Mouse (Mus musculus) intestine, postnatal 0 days (tissue): ENCODE measurements at regions not wholly inside any gene's neighbourhood (a gene's known extent, or its start where the extent isn't known, plus 50 kb on each side); places are given as distances from the start of the nearest gene placed in this dataset. TPM values are rescaled to one million over a fixed set of nuclear protein-coding genes. Genes with fewer than 3 reads are reported as not detected.

Experiments used
- ATAC-seq: fragments of 200-750 bp; cut with Nextera tagmentation; 2 replicates; pipeline ENCODE4 v1.8.0; 2017; ENCODE audit warnings: mild to moderate bottlenecking, moderate TSS enrichment, moderate library complexity
- H3K27ac ChIP-seq: fragments of 300-500 bp; sonication (generic); 2 replicates; pipeline ENCODE4 v1.5.1; 2014; ENCODE audit warnings: mild to moderate bottlenecking, low read depth, low read length, moderate library complexity
- H3K27me3 ChIP-seq: fragments of 300-500 bp; sonication (generic); replicated peaks from 2 replicates; pipeline ENCODE4 v1.6.1; 2014; ENCODE audit warnings: low read length, mixed read lengths; ENCODE audit not compliant: control insufficient read depth, insufficient read depth
- H3K36me3 ChIP-seq: fragments of 300-500 bp; sonication (generic); 2 replicates; pipeline ENCODE4 v1.6.1; 2014; ENCODE audit warnings: mild to moderate bottlenecking, moderate library complexity; ENCODE audit not compliant: control insufficient read depth, insufficient read depth
- H3K4me1 ChIP-seq: fragments of 300-500 bp; sonication (generic); replicated peaks from 2 replicates; pipeline ENCODE4 v1.6.1; 2014; ENCODE audit warnings: antibody characterized with exemption, low read length, mixed read lengths; ENCODE audit not compliant: control insufficient read depth, insufficient read depth
- H3K4me2 ChIP-seq: fragments of 300-500 bp; sonication (generic); replicated peaks from 2 replicates; pipeline ENCODE4 v1.6.1; 2014; ENCODE audit warnings: low read depth, mild to moderate bottlenecking, moderate library complexity
- H3K4me3 ChIP-seq: fragments of 300-500 bp; sonication (generic); 2 replicates; pipeline ENCODE4 v1.5.1; 2014; ENCODE audit warnings: low read depth, low read length
- H3K9ac ChIP-seq: fragments of 300-500 bp; sonication (generic); 2 replicates; pipeline ENCODE4 v1.6.1; 2014; ENCODE audit warnings: mild to moderate bottlenecking, low read depth, low read length
- H3K9me3 ChIP-seq: fragments of 300-500 bp; sonication (generic); 2 replicates; pipeline ENCODE4 v1.6.1; 2016; ENCODE audit warnings: mixed run types; ENCODE audit not compliant: control insufficient read depth
- CTCF ChIP-seq: sonication (generic); IDR thresholded peaks from 2 replicates; pipeline ENCODE4 v1.5.1; 2016; ENCODE audit warnings: low read depth, mild to moderate bottlenecking, control low read depth, antibody characterized with exemption, moderate library complexity
- WGBS: fragments of 180-500 bp; shearing (Covaris S2); extraction: QIAGEN DNeasy Blood & Tissue Kit; methylation state at CpG from one replicate; pipeline ENCODE4 v1.1.7; 2014; 5-methylcytosine and 5-hydroxymethylcytosine counted together
- microRNA-seq: library from miRNA; unstranded; fragments of <30 nt; microRNA quantifications from one replicate; pipeline ENCODE4, GENCODE M21; 2016

DNA sequence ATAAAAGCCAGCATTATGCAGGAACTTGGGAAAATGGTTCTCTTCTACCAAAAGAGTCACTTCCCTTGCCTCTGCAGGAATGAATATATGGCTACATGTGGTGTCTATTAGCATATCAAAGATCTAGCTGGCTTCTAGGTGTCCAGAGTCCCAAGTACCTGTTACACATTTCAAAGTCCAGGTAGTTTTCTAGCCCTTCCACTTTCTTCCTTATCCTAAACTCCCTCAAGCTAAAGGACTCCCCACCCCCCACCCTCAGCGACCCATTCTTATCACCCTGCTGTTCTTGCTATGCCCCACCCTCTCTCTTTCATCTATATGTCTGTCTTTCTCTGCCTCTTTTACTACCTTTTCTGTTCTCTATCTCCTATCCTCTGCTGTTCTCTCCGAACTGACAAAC is 288.3 kb upstream of the Cntn4 start:
- Histone ChIP-seq H3K27ac (no peak overlapping the region), H3K4me2 (no peak overlapping the region), H3K9ac (no peak overlapping the region), H3K9me3 (no peaks in the 10 kb centered on the region), H3K4me3 (no peak overlapping the region), H3K4me1 (no peaks in the 10 kb centered on the region), H3K27me3 (no peaks in the 10 kb centered on the region), H3K36me3 (no peaks in the 10 kb centered on the region)
- ATAC-seq = peak; percentile 72
- TF ChIP-seq CTCF = no peak
- 14% methylated on average over 2 of the region's 2 CpGs for WGBS

DNA sequence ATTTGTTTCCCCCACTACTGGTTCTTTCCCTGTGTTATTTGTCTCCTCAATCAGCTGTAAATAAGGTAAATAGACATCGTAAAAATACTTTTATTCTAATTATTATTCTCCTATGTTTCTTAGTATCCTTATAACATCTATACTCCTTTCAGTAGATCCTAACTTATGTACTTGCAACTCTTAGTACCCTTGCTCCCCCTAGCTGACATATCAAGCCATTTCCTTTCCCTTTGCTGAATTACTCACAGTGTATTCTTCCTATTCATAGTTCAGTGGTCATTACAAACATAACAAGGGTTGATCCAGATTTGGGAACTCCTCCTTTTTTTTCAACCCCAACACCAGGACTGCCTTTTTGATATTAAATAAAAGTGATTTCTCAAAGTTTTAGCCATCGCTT is 279.1 kb upstream of the Cntn4 start:
- Histone ChIP-seq H3K27me3 (no peaks in the 10 kb centered on the region), H3K9me3 (no peaks in the 10 kb centered on the region), H3K9ac (no peak overlapping the region), H3K36me3 (no peaks in the 10 kb centered on the region), H3K27ac (no peak overlapping the region), H3K4me1 (no peaks in the 10 kb centered on the region), H3K4me3 (no peak overlapping the region), H3K4me2 (no peak overlapping the region)
- 83% methylated on average over 2 of the region's 2 CpGs for WGBS
- peak; percentile 53 for TF ChIP-seq CTCF
- no peak for ATAC-seq

DNA sequence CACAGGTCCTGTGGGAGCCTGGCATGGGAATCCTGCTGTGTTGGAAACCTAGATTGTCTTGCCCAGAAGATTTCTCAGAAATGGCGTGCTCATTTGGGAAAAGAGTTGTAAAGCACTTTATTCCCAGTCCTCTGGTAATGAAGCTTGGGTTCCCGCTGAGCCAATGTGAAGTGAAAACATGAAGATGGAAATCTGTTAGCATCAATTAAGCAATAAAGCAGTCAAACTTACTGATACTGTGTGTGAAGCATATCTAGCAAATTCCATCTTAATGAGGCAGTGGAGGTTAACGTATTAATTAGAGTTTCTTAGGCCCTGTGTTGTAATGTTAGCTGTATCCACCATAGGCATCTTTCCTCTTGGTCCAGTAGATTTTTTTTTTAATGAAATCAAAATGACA is 259.9 kb upstream of the Cntn4 start:
- no peak for TF ChIP-seq CTCF
- no peak for ATAC-seq
- WGBS = 74% methylated on average over 3 of the region's 3 CpGs
- Histone ChIP-seq H3K4me1 (no peaks in the 10 kb centered on the region), H3K4me2 (no peak overlapping the region), H3K36me3 (no peaks in the 10 kb centered on the region), H3K9me3 (no peaks in the 10 kb centered on the region), H3K9ac (no peak overlapping the region), H3K4me3 (no peak overlapping the region), H3K27ac (no peak overlapping the region), H3K27me3 (no peaks in the 10 kb centered on the region)

DNA sequence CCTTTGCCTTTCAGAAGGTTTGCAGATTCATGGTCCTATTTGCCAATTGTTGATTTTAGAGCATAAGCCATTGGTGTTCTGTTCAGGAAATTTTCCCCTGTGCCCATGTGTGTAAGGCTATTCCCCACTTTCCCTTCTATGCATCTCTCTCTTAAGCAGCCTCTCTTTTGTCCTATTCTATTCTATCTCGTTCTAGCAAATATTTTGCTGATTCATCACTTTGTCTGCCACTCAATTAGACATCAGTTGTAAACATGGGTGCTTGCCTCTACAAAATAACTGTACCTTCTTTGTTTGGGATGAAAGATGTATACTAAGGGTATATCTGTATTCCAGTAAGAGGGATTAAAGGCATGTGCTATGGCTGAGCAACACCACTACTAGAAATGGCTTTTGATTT is 230.3 kb upstream of the Cntn4 start:
- WGBS = 57% methylated on average over 1 of the region's 1 CpGs
- no peaks in the 10 kb centered on the region for H3K27me3 ChIP-seq
- no peak for ATAC-seq
- H3K36me3 ChIP-seq = no peaks in the 10 kb centered on the region
- H3K4me2 ChIP-seq = no peak overlapping the region
- H3K4me3 ChIP-seq = no peak overlapping the region
- TF ChIP-seq CTCF = no peak
- H3K27ac ChIP-seq = no peak overlapping the region
- H3K4me1 ChIP-seq = no peaks in the 10 kb centered on the region
- H3K9me3 ChIP-seq = no peaks in the 10 kb centered on the region
- no peak overlapping the region for H3K9ac ChIP-seq

DNA sequence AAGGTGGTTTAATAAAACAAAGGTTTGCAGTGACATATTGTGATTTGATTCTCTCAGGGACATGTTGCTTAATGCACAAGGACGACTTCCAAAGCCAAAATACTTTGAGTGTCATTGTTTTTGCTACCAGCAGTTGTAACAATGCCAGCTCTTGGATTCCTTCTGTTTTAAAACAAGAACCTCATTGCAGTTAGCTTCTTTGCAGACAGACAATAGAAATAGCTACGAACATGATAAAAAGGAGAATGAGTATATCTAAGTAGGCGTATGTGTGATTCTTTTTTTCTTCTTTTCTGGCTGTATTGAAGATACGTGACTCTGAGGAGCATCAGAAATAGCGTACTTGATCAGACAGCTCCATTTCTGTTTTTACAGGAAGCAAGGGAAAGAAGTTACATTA is 194.1 kb upstream of the Cntn4 start:
- Histone ChIP-seq H3K4me1 (no peaks in the 10 kb centered on the region), H3K4me2 (no peak overlapping the region), H3K9ac (no peak overlapping the region), H3K9me3 (no peaks in the 10 kb centered on the region), H3K27me3 (no peaks in the 10 kb centered on the region), H3K4me3 (no peak overlapping the region), H3K36me3 (no peaks in the 10 kb centered on the region), H3K27ac (no peak overlapping the region)
- 86% methylated on average over 5 of the region's 5 CpGs for WGBS
- TF ChIP-seq CTCF = no peak
- no peak for ATAC-seq

DNA sequence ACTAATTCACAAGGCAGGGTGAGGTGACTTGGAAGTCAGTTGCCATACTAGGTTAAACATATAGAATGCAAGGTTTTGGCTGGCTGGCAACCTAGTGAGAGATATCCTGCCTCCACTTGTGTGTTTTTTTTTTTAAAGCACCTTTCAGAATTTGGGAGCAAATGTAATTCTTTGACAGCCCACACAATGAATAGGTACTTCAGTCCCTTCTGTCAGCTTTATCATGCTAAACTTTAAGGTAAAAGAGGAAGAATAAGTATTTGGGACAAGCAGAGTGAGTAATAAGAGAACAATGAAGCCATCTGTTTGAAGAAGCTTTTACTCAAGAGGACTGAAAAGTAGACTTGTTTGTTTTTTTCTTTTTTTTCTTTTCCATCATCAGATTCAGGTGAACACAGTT is 184.2 kb upstream of the Cntn4 start:
- Histone ChIP-seq H3K4me3 (no peak overlapping the region), H3K36me3 (no peaks in the 10 kb centered on the region), H3K9me3 (no peaks in the 10 kb centered on the region), H3K9ac (no peak overlapping the region), H3K27ac (no peak overlapping the region), H3K4me2 (no peak overlapping the region), H3K4me1 (no peaks in the 10 kb centered on the region), H3K27me3 (no peaks in the 10 kb centered on the region)
- ATAC-seq = no peak
- TF ChIP-seq CTCF = no peak

Small RNA genes in the stretch of these regions (microRNA-seq; reads per million reads assigned to microRNA genes)
- gene Gm25570 = not detected
